Mouse (Mus musculus): ENCODE results near the gene Otub2. TPM values are rescaled to one million over a fixed set of nuclear protein-coding genes. Genes with fewer than 3 reads are reported as not detected.

The Otub2 gene
- polyA plus RNA-seq, 1 experiment from 2014 or later: 22.5 TPM

DNA sequence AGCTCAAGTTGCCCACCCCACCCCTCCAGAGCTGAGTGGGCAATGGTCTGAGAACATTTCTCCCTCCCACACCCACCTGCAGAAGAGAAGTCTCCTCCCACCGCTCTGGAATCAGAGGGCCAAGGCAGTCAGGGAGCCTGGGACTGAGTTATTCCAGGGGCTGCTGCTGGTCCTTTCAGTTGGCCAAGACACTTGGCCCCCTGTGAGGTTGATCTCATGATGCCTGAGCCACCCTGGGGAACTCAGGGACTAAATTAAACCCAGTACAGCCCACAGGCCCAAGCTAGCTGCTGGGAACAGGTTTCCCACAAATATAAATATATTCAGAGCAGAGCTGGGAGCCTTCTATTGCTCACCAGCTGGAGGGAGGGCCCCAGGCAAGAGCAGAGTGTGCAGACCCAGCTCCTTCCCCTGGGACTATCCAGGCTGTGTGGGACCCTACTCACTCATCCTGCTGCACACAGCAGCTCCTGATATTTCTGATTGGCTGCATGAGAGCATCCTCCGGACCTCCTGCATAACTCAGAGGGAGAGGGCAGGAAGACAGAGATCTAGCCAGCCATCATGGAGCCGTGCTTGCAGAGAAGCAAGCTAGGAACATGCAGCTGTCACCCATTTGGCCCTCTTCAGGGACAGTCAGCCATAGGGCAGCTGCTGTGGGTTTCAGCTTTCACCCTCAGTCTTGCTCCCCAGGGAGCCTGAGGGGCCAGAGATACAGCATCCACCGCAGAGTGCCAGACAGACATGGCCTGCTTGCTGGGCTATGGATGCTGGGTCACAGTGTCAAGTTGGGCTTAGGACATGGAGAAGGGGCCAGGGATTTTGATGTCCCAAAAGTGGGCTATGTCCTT lies 29.3 kb upstream of the Otub2 start:
- DNase-seq (ENCODE audit: low spot score): no peak
- no peaks in the 10 kb centered on the region for H3K9me3 ChIP-seq
- 57% methylated on average over 4 of the region's 4 CpGs for WGBS
- H3K27ac ChIP-seq: 0 out of 2 replicates have a peak overlapping the region, but pooled peaks have one; percentile 10
- no peak overlapping the region for H3K4me3 ChIP-seq
- H3K36me3 ChIP-seq: no peaks in the 10 kb centered on the region
- H3K4me1 ChIP-seq: peaks cover 56% of the 10 kb centered on the region
- H3K27me3 ChIP-seq (ENCODE audit: insufficient read depth, poor library complexity, severe bottlenecking): no peaks in the 10 kb centered on the region

DNA sequence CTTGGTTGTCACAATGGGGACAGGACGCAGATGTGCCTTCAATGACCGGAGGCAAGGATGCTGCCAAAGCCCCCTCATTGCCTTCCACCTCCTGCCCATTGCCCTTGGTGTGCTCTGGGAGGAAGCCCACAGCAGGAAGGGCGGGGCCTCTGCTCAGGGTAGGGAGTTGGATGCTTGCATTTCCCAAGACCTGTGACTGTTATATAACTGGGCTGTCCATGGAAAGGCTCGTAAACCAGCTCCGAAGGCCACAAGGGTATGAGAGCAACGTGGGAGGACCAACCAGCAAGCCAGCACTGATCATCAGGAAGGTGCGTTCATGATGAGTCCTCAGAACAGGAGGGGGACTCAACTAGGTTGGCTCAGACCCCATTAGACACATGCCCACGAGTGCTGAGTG lies 27.7 kb upstream of the Otub2 start:
- Histone ChIP-seq H3K27ac (no peak overlapping the region), H3K9me3 (no peaks in the 10 kb centered on the region), H3K27me3 (ENCODE audit: insufficient read depth, poor library complexity, severe bottlenecking) (no peaks in the 10 kb centered on the region), H3K36me3 (no peaks in the 10 kb centered on the region), H3K4me3 (no peak overlapping the region), H3K4me1 (peaks cover 44% of the 10 kb centered on the region)
- 87% methylated on average over 8 of the region's 8 CpGs for WGBS
- no peak for DNase-seq (ENCODE audit: low spot score)

DNA sequence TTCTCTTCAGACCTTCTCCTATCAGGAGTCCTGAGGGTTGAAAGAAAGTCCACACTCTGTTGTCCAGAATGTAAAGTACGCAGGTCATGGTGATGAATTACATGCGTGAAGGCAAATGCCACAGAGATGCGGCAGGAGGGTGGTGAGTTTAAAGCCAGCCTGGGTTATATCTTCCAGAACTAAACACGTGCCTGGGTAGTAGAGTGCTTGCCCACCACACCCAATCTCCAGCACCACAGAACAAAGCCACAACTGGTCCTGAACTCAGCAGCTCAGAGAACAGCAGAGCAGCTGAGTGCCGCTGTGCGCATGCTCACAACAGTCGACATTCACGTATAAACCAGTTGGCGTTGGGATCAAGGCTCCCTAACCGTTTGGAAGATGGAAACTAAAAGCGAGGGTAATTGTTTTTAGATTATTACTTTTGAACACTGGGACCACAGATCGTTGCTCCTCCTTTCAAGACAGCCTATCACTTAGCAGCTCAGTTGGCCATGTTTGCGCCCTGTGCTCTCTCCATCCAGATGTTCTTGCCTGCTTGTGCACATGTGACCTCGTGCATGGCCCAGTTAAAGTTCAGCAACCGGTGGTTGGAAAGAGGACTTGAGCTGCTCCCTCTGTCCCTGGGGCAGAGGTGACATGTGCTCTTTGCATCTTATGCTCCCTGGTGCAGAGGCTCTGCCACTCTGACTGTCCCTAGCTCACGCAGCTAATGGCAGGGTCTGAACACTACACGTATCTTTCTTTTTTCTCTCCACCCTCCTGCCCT lies 26.8 kb upstream of the Otub2 start:
- WGBS: 85% methylated on average over 17 of the region's 17 CpGs

DNA sequence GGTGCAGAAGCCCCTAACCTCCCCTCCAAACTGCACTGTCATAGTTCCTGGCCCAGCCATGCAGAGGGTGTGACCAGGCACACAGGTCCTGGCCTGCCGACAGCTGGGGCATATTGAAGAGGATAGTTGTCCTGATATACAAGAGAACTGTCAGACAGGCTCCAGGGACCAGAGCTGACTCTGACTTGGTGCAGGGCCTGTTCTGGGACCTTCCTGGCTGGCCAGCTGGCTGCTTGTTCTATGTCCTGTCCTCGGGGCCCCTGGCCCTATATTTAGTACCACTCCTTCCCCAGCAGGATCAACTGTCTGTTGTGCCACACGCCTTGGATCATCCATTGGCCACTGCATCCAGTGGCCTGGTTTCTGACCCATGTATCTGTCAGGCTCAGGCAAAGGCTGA lies 26.1 kb upstream of the Otub2 start:
- Histone ChIP-seq H3K4me1 (peaks cover 35% of the 10 kb centered on the region), H3K27ac (peak overlapping the region; percentile 59), H3K9me3 (no peaks in the 10 kb centered on the region), H3K36me3 (no peaks in the 10 kb centered on the region), H3K4me3 (no peak overlapping the region), H3K27me3 (ENCODE audit: insufficient read depth, poor library complexity, severe bottlenecking) (no peaks in the 10 kb centered on the region)
- WGBS: 47% methylated on average over 3 of the region's 3 CpGs
- no peak for DNase-seq (ENCODE audit: low spot score)

More for the DNA sequence above, 26.8 kb upstream of the Otub2 start:
- Histone ChIP-seq H3K27ac (peak overlapping the region; percentile 59), H3K9me3 (no peaks in the 10 kb centered on the region), H3K4me1 (peaks cover 35% of the 10 kb centered on the region), H3K36me3 (no peaks in the 10 kb centered on the region), H3K4me3 (no peak overlapping the region), H3K27me3 (ENCODE audit: insufficient read depth, poor library complexity, severe bottlenecking) (no peaks in the 10 kb centered on the region)
- no peak for DNase-seq (ENCODE audit: low spot score)

DNA sequence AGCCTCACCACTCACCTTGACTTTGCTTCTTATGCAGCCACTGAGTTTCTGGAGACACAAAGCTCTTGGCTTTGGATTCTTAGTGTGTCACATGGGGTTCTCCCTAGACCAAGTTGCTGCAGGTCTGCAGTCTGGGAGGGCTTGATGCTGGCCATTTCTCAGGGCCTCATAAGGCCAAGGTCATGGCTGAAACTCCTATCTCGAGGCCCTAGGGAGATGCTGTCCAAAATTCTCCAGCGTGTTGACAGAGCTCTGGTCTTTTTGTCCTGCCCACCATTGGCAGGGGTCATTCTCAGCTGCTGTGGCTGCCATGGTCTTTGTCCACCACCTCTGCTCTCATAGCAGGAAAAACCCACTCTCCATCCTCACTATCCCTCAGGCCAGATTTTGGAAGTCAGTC lies 21.3 kb upstream of the Otub2 start:
- 65% methylated on average over 2 of the region's 2 CpGs for WGBS
- H3K9me3 ChIP-seq: no peaks in the 10 kb centered on the region

DNA sequence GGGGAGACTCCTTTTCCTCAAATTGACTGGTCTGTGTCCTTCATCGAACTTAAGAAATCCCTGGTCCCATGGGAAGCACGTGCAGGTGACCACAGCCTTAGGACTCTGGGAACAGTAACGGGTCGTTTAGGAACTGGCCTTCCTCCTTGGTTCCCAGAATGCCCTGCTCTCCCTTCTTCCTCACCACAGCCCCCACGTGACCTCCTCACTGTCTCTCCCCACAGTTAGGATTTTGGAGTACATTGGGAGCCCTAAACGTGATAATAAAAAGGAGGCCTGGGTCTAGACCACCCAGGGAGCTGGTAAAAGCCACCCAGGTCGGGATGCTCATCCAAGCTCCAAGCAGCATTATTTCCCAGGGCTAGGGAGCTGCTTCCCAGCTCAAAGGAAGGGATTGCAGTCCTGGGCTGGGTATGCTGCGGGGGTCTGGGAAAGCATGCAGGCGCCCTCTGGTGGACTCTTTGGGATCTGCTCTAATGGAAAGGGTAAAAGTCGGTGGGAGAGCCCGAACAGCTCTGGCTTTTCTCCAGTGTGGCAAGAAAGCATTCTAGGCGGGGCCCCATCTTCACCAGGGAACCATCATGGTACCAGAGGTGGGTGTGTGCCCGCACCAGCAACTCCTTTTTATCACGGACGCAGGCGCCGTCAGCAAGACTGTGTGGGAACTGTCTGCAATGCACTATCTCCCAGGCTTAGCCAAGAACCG lies 20.7 kb upstream of the Otub2 start:
- Histone ChIP-seq H3K4me1 (peaks cover 22% of the 10 kb centered on the region), H3K36me3 (no peaks in the 10 kb centered on the region), H3K4me3 (peak overlapping the region; percentile 36), H3K9me3 (no peaks in the 10 kb centered on the region), H3K27me3 (ENCODE audit: insufficient read depth, poor library complexity, severe bottlenecking) (peaks cover 13% of the 10 kb centered on the region; the same call in 1 of the 2 replicates), H3K27ac (peak overlapping the region; percentile 62)
- peak; percentile 90 for DNase-seq (ENCODE audit: low spot score)
- WGBS: 15% methylated on average over 18 of the region's 18 CpGs

More for the DNA sequence above, 21.3 kb upstream of the Otub2 start:
- Histone ChIP-seq H3K36me3 (no peaks in the 10 kb centered on the region), H3K4me3 (no peak overlapping the region), H3K27me3 (ENCODE audit: insufficient read depth, poor library complexity, severe bottlenecking) (peaks cover 13% of the 10 kb centered on the region; the same call in 1 of the 2 replicates), H3K4me1 (peaks cover 28% of the 10 kb centered on the region), H3K27ac (no peak overlapping the region)
- no peak for DNase-seq (ENCODE audit: low spot score)

DNA sequence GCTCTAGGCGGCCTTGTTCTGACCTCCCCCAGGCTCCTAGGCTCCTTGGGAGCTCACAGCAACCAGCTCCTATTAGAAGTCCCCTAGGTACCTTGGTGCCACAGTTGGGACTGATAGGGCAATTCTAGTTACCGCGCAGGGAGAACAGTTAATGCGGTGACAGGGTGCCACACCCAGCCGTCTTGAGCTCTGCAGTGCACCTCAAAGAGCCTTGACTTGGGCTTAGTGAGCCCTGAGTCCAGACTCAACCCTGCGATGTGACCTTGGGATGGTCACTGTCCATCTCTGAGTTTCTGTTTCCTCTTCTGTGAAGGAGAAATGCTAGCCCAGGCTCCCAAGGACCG lies 20.2 kb upstream of the Otub2 start:
- peaks cover 20% of the 10 kb centered on the region for H3K4me1 ChIP-seq
- DNase-seq (ENCODE audit: low spot score): no peak
- H3K4me3 ChIP-seq: peak overlapping the region; percentile 36
- 76% methylated on average over 7 of the region's 7 CpGs for WGBS
- no peaks in the 10 kb centered on the region for H3K36me3 ChIP-seq
- peak overlapping the region; percentile 62; the same call in 1 of the 2 replicates for H3K27ac ChIP-seq
- no peaks in the 10 kb centered on the region for H3K9me3 ChIP-seq
- peaks cover 13% of the 10 kb centered on the region; the same call in 1 of the 2 replicates for H3K27me3 ChIP-seq (ENCODE audit: insufficient read depth, poor library complexity, severe bottlenecking)

DNA sequence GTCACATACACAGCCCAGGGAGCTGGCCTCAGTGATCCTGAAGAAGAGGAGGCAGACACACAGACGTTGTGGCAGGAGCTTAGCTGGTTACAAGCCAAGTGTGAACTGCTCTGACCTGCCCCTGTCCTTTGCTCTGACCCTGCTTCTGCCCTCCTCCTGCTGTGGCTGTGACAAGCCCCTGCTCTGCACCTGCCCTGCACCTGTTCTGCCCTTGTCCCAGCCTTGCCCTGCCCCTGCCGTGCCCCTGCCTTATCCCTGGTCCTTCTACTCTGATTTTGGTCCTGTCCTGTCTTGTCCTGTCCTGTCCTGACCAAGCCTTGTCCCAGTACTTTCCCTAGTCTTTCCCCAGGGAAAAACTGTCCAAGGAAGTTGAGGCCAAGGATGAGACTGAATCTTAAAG lies 19.7 kb upstream of the Otub2 start:
- no peak overlapping the region for H3K4me3 ChIP-seq
- H3K4me1 ChIP-seq: peaks cover 22% of the 10 kb centered on the region
- H3K27ac ChIP-seq: no peak overlapping the region
- H3K27me3 ChIP-seq (ENCODE audit: insufficient read depth, poor library complexity, severe bottlenecking): peaks cover 13% of the 10 kb centered on the region; the same call in 1 of the 2 replicates
- H3K9me3 ChIP-seq: no peaks in the 10 kb centered on the region
- DNase-seq (ENCODE audit: low spot score): no peak
- no peaks in the 10 kb centered on the region for H3K36me3 ChIP-seq
- WGBS: 51% methylated on average over 2 of the region's 2 CpGs

DNA sequence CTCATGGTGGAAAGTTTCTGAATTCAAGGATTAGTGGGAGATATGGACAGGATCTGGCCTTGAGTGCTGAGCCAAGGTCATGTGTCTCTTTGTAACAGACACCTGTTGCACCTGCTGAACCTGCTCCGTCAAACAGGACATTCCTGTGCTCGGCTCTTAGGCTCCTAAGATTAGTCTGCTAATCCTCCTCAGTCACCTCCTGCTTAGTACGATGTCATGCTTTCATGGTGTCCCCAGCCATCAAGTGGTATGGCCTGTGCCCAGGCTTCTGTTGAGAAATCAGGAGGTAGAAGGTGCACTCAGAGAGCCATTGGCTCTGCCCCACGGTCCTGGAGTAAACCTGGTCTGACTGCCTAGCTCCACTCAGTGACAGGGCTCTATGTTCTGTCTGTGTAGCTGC lies 17.6 kb upstream of the Otub2 start:
- Histone ChIP-seq H3K27me3 (ENCODE audit: insufficient read depth, poor library complexity, severe bottlenecking) (peaks cover 13% of the 10 kb centered on the region; the same call in 1 of the 2 replicates), H3K4me3 (no peak overlapping the region), H3K27ac (no peak overlapping the region), H3K4me1 (peaks cover 26% of the 10 kb centered on the region), H3K36me3 (no peaks in the 10 kb centered on the region), H3K9me3 (no peaks in the 10 kb centered on the region)
- WGBS: 78% methylated on average over 4 of the region's 4 CpGs
- no peak for DNase-seq (ENCODE audit: low spot score)

DNA sequence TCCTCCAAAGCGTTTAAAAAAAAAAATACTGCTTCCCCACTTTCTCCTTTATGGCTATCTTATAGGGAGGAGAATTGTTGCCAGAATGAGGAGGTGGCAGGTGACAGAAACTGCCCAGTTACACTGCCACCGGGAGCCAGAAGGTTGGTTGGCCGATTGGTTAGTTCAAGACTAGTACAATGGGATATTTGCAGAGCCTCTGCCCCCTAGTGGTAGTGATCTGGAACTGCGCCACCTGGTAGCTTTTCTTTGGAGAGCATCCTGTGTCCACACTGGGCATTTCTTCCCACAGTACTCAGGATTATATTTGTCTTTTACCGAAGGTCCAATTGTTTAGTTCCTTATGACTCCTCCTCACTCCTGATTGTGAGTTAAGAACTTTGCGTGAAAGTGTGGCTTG lies 16.8 kb upstream of the Otub2 start:
- Histone ChIP-seq H3K27me3 (ENCODE audit: insufficient read depth, poor library complexity, severe bottlenecking) (peaks cover 13% of the 10 kb centered on the region; the same call in 1 of the 2 replicates), H3K36me3 (no peaks in the 10 kb centered on the region), H3K4me1 (peaks cover 28% of the 10 kb centered on the region), H3K9me3 (no peaks in the 10 kb centered on the region), H3K27ac (no peak overlapping the region), H3K4me3 (no peak overlapping the region)
- DNase-seq (ENCODE audit: low spot score): no peak
- 27% methylated on average over 6 of the region's 6 CpGs for WGBS

DNA sequence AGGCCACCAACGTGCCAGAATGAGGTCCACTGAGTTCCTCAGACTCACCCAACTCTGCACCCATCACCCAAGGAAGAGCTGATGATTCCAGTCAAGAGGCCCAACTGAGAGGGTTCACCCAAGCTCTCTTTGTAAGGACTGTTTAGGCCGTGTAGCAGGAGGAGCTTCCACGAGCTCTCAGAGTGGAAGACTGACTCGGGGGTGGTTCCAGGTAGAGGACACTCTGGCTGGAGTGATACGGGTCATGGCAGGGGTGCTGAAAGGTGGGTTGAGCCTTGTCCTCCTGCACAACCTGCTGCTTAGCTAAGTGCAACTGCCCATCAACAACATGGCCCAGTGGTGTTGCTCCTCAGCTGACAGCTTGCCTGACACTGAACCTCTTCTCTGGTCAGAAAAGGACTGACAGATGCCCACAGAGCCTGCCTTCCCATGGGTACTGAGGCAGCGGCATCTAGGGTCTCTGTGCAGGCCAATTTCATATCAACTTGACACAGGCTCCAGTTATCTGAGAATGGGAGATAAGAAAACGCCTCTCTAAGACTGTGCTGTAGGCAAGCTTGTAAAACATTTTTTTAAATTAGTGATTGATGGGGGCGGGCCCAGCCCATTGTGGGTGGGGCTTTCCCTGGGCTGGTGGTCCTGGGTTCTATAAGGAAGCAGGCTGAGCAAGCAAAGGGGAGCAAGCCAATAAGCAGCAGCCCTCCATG lies 14.8 kb upstream of the Otub2 start:
- H3K4me3 ChIP-seq: no peak overlapping the region
- DNase-seq (ENCODE audit: low spot score): no peak
- peaks cover 21% of the 10 kb centered on the region for H3K4me1 ChIP-seq
- no peaks in the 10 kb centered on the region for H3K36me3 ChIP-seq
- 47% methylated on average over 8 of the region's 8 CpGs for WGBS
- H3K27me3 ChIP-seq (ENCODE audit: insufficient read depth, poor library complexity, severe bottlenecking): peaks cover 3% of the 10 kb centered on the region; the same call in 1 of the 2 replicates
- no peaks in the 10 kb centered on the region for H3K9me3 ChIP-seq
- H3K27ac ChIP-seq: no peak overlapping the region

DNA sequence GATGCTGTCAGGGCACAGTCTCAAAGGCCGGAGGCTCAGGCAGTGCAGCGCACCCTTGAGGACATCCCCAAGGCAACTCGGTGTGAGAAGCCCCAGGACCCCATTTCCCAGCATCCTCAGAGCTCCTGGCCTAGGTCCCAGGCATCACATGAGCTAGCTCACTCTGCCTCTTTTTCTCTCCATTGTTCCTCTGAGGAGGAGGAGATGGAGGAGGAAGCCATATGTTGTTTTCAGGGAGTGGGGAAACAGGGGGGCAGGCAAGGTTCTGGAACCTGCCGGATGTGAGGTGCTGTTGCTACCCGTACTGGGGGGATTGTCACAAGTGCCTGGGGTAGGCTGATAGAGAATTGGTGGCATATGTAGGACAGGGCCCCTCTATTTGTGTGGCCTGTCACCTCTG lies 12.4 kb upstream of the Otub2 start:
- WGBS: 71% methylated on average over 5 of the region's 5 CpGs
- Histone ChIP-seq H3K27ac (no peak overlapping the region), H3K4me1 (peaks cover 18% of the 10 kb centered on the region)

More for the DNA sequence above, 12.4 kb upstream of the Otub2 start:
- Histone ChIP-seq H3K4me3 (no peak overlapping the region), H3K27me3 (ENCODE audit: insufficient read depth, poor library complexity, severe bottlenecking) (no peaks in the 10 kb centered on the region), H3K9me3 (no peaks in the 10 kb centered on the region), H3K36me3 (no peaks in the 10 kb centered on the region)
- no peak for DNase-seq (ENCODE audit: low spot score)
